Mouse (Mus musculus): ENCODE data around the gene Ddb1. TPM values are rescaled to one million over a fixed set of nuclear protein-coding genes. Genes with fewer than 3 reads are reported as not detected.

The Ddb1 gene
- total RNA-seq, 4 experiments from 2014 or later = 181 to 219 (median 206) TPM

- DNase-seq (ENCODE audit: low spot score in 2 of 2) = no peak
Observed at GRCm38 (mm10) chr19:10658406-10658805, 53.3 kb downstream of the Ddb1 start.

- no peak for DNase-seq (ENCODE audit: low spot score in 2 of 2)
Observed at GRCm38 (mm10) chr19:10661373-10661772, 56.2 kb downstream of the Ddb1 start.

- DNase-seq (ENCODE audit: low spot score in 2 of 2) = no peak
Observed at GRCm38 (mm10) chr19:10661919-10662318, 56.8 kb downstream of the Ddb1 start.

GRCm38 (mm10) chr19:10662665-10663064, 57.5 kb downstream of the Ddb1 start:
- DNase-seq (ENCODE audit: low spot score in 2 of 2) = no peak

- no peak for DNase-seq (ENCODE audit: low spot score in 2 of 2)
Observed at GRCm38 (mm10) chr19:10665093-10665492, 60.0 kb downstream of the Ddb1 start.

GRCm38 (mm10) chr19:10665499-10665898, 60.4 kb downstream of the Ddb1 start:
- DNase-seq (ENCODE audit: low spot score in 2 of 2) = peak in 1 of 2 experiments; percentile 65

- no peak for DNase-seq (ENCODE audit: low spot score in 2 of 2)
Observed at GRCm38 (mm10) chr19:10671319-10671718, 66.2 kb downstream of the Ddb1 start.

- DNase-seq (ENCODE audit: low spot score in 2 of 2) = no peak
Observed at GRCm38 (mm10) chr19:10671854-10672417, 66.8 kb downstream of the Ddb1 start.

- no peak for DNase-seq (ENCODE audit: low spot score in 2 of 2)
Observed at GRCm38 (mm10) chr19:10673275-10673674, 68.1 kb downstream of the Ddb1 start.

GRCm38 (mm10) chr19:10676656-10677055, 71.5 kb downstream of the Ddb1 start:
- no peak for DNase-seq (ENCODE audit: low spot score in 2 of 2)

- DNase-seq (ENCODE audit: low spot score in 2 of 2) = peak; percentile 61 to 65
Observed at GRCm38 (mm10) chr19:10677915-10678771, 73.0 kb downstream of the Ddb1 start, which contains the start of gene Pga5. TSS of gene Pga5 (minus strand) at chr19:10678071.

- DNase-seq (ENCODE audit: low spot score in 2 of 2) = no peak
Observed at GRCm38 (mm10) chr19:10678772-10679067, 73.6 kb downstream of the Ddb1 start.

Other genes with a start within 250 kb of the Ddb1 start
- gene Syt7, start 216.2 kb upstream of the Ddb1 start, total RNA-seq (2022) = 100 to 1,000 TPM; 268 to 306 (median 296) TPM
- 10 to 100 TPM; 49.9 to 67.8 (median 54.8) TPM for gene Lrrc10b, start 147.9 kb upstream of the Ddb1 start, total RNA-seq (2022)
- 1 to 10 TPM; 1.0 to 3.1 (median 1.7) TPM for gene Ppp1r32, start 122.4 kb upstream of the Ddb1 start, total RNA-seq (2022)
- gene Cpsf7, start 80.1 kb upstream of the Ddb1 start, total RNA-seq (2022) = 10 to 100 TPM; 74.4 to 82.2 (median 78.3) TPM
- gene Sdhaf2, start 79.2 kb upstream of the Ddb1 start, total RNA-seq (2022) = 10 to 100 TPM; 47.1 to 55.9 (median 51.2) TPM
- gene Tmem216, start 49.1 kb upstream of the Ddb1 start, total RNA-seq (2022) = 10 to 100 TPM; 10.9 to 13.8 (median 12.9) TPM
- gene Cyb561a3, start 28.2 kb upstream of the Ddb1 start, total RNA-seq (2022) = 10 to 100 TPM; 12.4 to 13.2 (median 12.8) TPM
- gene Tmem138, start 28.0 kb upstream of the Ddb1 start, total RNA-seq (2022) = 10 to 100 TPM; 13.8 to 15.5 (median 14.5) TPM
- 10 to 100 TPM; 17.4 to 19.9 (median 19.3) TPM for gene Tkfc, start 327 bp downstream of the Ddb1 start, total RNA-seq (2022)
- under 1 TPM; 0.39 to 0.77 (median 0.47) TPM for gene Vwce, start 28.9 kb downstream of the Ddb1 start, total RNA-seq (2022)
- not detected for gene Pga5, start 72.7 kb downstream of the Ddb1 start, total RNA-seq (2022)
- 10 to 100 TPM; 17.8 to 23.9 (median 20.9) TPM for gene Vps37c, start 83.4 kb downstream of the Ddb1 start, total RNA-seq (2022)
- under 1 TPM; 0.13 to 0.51 (median 0.43) TPM for gene Cd5, start 133.7 kb downstream of the Ddb1 start, total RNA-seq (2022)
- 1 to 10 TPM; 1.5 to 4.1 (median 2.2) TPM for gene Cd6, start 224.7 kb downstream of the Ddb1 start, total RNA-seq (2022)
- 10 to 100 TPM in 1 of 4 experiments, 1 to 10 TPM in 3; 1.2 to 11.7 (median 3.9) TPM for gene Slc15a3, start 234.4 kb downstream of the Ddb1 start, total RNA-seq (2022)

Data from left cerebral cortex, adult 8-10 months (tissue).